Mouse (Mus musculus): ENCODE data around the gene 8030411F24Rik.

- TF ChIP-seq CTCF (IDR thresholded peaks at IDR 0.05; ENCODE audit: low read depth, low read length) (no peak), POLR2A (IDR thresholded peaks at IDR 0.05; ENCODE audit: borderline replicate concordance, low read depth, low read length) (no peak; the same call in 1 of the 2 replicates)
These were observed 49.3 kb upstream of the 8030411F24Rik start, which contains the start of gene Napb for GRCm38 (mm10) chr2:148732327-148733000.
